Mouse (Mus musculus) erythroblast, embryonic 14.5 days (primary cell): Measurements from ENCODE around the gene Tspo.

ENCODE experiments used
- GATA1 ChIP-seq: IDR thresholded peaks from 2 replicates; pipeline ENCODE4 v1.6.1; 2012; ENCODE audit warnings: low read length, inconsistent platforms, mixed read lengths
- TAL1 ChIP-seq: IDR thresholded peaks from 3 replicates; pipeline ENCODE4 v1.6.1; 2012; ENCODE audit warnings: low read length, inconsistent platforms, mixed read lengths

DNA sequence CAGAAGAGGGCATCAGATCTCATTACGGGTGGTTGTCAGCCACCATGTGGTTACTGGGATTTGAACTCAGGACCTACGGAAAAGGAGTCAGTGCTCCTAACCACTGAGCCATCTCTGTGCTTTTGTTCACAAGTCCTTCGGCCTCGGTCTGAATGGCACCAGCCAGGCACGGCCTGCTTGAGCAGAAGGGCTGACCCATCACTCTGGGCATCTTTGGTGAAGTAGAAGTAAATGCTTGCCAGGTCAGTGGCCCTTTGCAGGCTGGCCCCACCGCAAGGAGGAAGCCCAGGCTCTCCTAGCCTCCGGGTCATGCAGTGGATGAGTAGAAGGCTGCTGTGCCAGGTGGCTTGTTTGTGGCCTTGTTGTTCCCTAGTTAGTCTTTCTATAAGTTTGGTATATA lies 40.0 kb downstream of the Tspo start:
- TF ChIP-seq GATA1: no peak
- no peak for TF ChIP-seq TAL1
